Mouse (Mus musculus) neural tube, embryonic 14.5 days (tissue): ENCODE results near the gene Pdss2. TPM values are rescaled to one million over a fixed set of nuclear protein-coding genes. Genes with fewer than 3 reads are reported as not detected.

Experiments used
- ATAC-seq: fragments of 200-750 bp; cut with Nextera tagmentation; 2 replicates; pipeline ENCODE4 v1.8.0; 2017; ENCODE audit warnings: low read depth, mild to moderate bottlenecking, moderate TSS enrichment, moderate library complexity
- H3K27ac ChIP-seq: fragments of 300-500 bp; sonication (generic); 2 replicates; pipeline ENCODE4 v1.5.1; 2014; ENCODE audit warnings: low read depth, mild to moderate bottlenecking, control low read depth, low read length, moderate library complexity, mixed read lengths
- H3K27me3 ChIP-seq: fragments of 300-500 bp; sonication (generic); 2 replicates; pipeline ENCODE4 v1.6.1; 2014; ENCODE audit warnings: low read length; ENCODE audit not compliant: control insufficient read depth, insufficient read depth
- H3K36me3 ChIP-seq: fragments of 300-500 bp; sonication (generic); 2 replicates; pipeline ENCODE4 v1.6.1; 2014; ENCODE audit warnings: low read length, mixed read lengths; ENCODE audit not compliant: control insufficient read depth, insufficient read depth
- H3K4me1 ChIP-seq: fragments of 300-500 bp; sonication (generic); 2 replicates; pipeline ENCODE4 v1.6.1; 2014; ENCODE audit warnings: low read length; ENCODE audit not compliant: control insufficient read depth, insufficient read depth
- H3K4me2 ChIP-seq: fragments of 300-500 bp; sonication (generic); 2 replicates; pipeline ENCODE4 v1.6.1; 2014; ENCODE audit warnings: mild to moderate bottlenecking, low read depth, low read length, control low read depth
- H3K4me3 ChIP-seq: fragments of 300-500 bp; sonication (generic); 2 replicates; pipeline ENCODE4 v1.5.1; 2014; ENCODE audit warnings: low read depth, low read length, control low read depth, mixed read lengths
- H3K9ac ChIP-seq: fragments of 300-500 bp; sonication (generic); replicated peaks from 2 replicates; pipeline ENCODE4 v1.6.1; 2014; ENCODE audit warnings: low read depth, mild to moderate bottlenecking, control low read depth, low read length, mixed read lengths
- H3K9me3 ChIP-seq: fragments of 300-500 bp; sonication (generic); 2 replicates; pipeline ENCODE4 v1.6.1; 2016; ENCODE audit warnings: low read length; ENCODE audit not compliant: control insufficient read depth
- WGBS: fragments of 180-500 bp; shearing (Covaris S2); extraction: QIAGEN DNeasy Blood & Tissue Kit; methylation state at CpG from one replicate; pipeline ENCODE4 v1.1.7; 2014; 5-methylcytosine and 5-hydroxymethylcytosine counted together
- polyA plus RNA-seq: library from polyadenylated mRNA; unstranded; fragments of >200 nt; fragmentation: Nextera tagmentation; extraction: Ambion mirVana; gene quantifications from 2 replicates; pipeline ENCODE4 v1.2.1, GENCODE M21; 2014

Pdss2 gene
- polyA plus RNA-seq, 1 experiment from 2014 or later = 17.3 TPM

- WGBS = 28% methylated on average over 2 of the region's 2 CpGs
Measured at GRCm38 (mm10) chr10:43312211-43312610, 90.9 kb downstream of the Pdss2 start.

GRCm38 (mm10) chr10:43312658-43313417 is 91.6 kb downstream of the Pdss2 start:
- no peak overlapping the region for H3K4me2 ChIP-seq
- ATAC-seq = no peak

More at GRCm38 (mm10) chr10:43312211-43312610, 90.9 kb downstream of the Pdss2 start:
- H3K27me3 ChIP-seq = no peaks in the 10 kb centered on the region
- H3K27ac ChIP-seq = no peak overlapping the region
- H3K4me3 ChIP-seq = no peak overlapping the region
- peaks cover 15% of the 10 kb centered on the region; the same call in 1 of the 2 replicates for H3K4me1 ChIP-seq
- H3K4me2 ChIP-seq = no peak overlapping the region
- H3K9ac ChIP-seq = no peak overlapping the region
- H3K36me3 ChIP-seq = no peaks in the 10 kb centered on the region
- no peaks in the 10 kb centered on the region for H3K9me3 ChIP-seq
- no peak for ATAC-seq

GRCm38 (mm10) chr10:43315228-43315627 is 93.9 kb downstream of the Pdss2 start:
- Histone ChIP-seq H3K4me1 (peaks cover 17% of the 10 kb centered on the region; the same call in 1 of the 2 replicates), H3K4me3 (no peak overlapping the region), H3K4me2 (no peak overlapping the region), H3K27me3 (no peaks in the 10 kb centered on the region), H3K9ac (no peak overlapping the region), H3K27ac (no peak overlapping the region), H3K36me3 (no peaks in the 10 kb centered on the region), H3K9me3 (no peaks in the 10 kb centered on the region)
- no peak for ATAC-seq

More at GRCm38 (mm10) chr10:43312658-43313417, 91.6 kb downstream of the Pdss2 start:
- Histone ChIP-seq H3K27ac (no peak overlapping the region), H3K36me3 (no peaks in the 10 kb centered on the region), H3K9me3 (no peaks in the 10 kb centered on the region), H3K4me3 (no peak overlapping the region), H3K27me3 (no peaks in the 10 kb centered on the region), H3K9ac (no peak overlapping the region), H3K4me1 (peaks cover 18% of the 10 kb centered on the region; the same call in 1 of the 2 replicates)
- WGBS = 66% methylated on average over 7 of the region's 7 CpGs

GRCm38 (mm10) chr10:43317327-43317951 is 96.2 kb downstream of the Pdss2 start:
- WGBS = 33% methylated on average over 9 of the region's 9 CpGs
- ATAC-seq = peak; percentile 46; the same call in 1 of the 2 replicates

GRCm38 (mm10) chr10:43321019-43321418 is 99.7 kb downstream of the Pdss2 start:
- 94% methylated on average over 5 of the region's 5 CpGs for WGBS
- no peak for ATAC-seq

More at GRCm38 (mm10) chr10:43317327-43317951, 96.2 kb downstream of the Pdss2 start:
- H3K4me1 ChIP-seq = 0 out of 2 replicates have a peak, but pooled peaks cover 3% of the 10 kb centered on the region
- H3K36me3 ChIP-seq = no peaks in the 10 kb centered on the region
- no peak overlapping the region for H3K4me3 ChIP-seq
- H3K27ac ChIP-seq = peak overlapping the region; percentile 40; the same call in 1 of the 2 replicates
- H3K27me3 ChIP-seq = no peaks in the 10 kb centered on the region
- no peak overlapping the region for H3K9ac ChIP-seq
- no peaks in the 10 kb centered on the region for H3K9me3 ChIP-seq
- H3K4me2 ChIP-seq = no peak overlapping the region

GRCm38 (mm10) chr10:43322446-43323178 is 101.3 kb downstream of the Pdss2 start:
- Histone ChIP-seq H3K27ac (no peak overlapping the region), H3K9ac (no peak overlapping the region), H3K4me2 (no peak overlapping the region), H3K4me1 (0 out of 2 replicates have a peak, but pooled peaks cover under 1% of the 10 kb centered on the region), H3K27me3 (no peaks in the 10 kb centered on the region), H3K9me3 (no peaks in the 10 kb centered on the region), H3K36me3 (no peaks in the 10 kb centered on the region), H3K4me3 (no peak overlapping the region)
- WGBS = 64% methylated on average over 9 of the region's 9 CpGs
- ATAC-seq = no peak

More at GRCm38 (mm10) chr10:43321019-43321418, 99.7 kb downstream of the Pdss2 start:
- Histone ChIP-seq H3K4me1 (0 out of 2 replicates have a peak, but pooled peaks cover 3% of the 10 kb centered on the region), H3K4me2 (no peak overlapping the region), H3K4me3 (no peak overlapping the region), H3K36me3 (no peaks in the 10 kb centered on the region), H3K27ac (no peak overlapping the region), H3K9me3 (no peaks in the 10 kb centered on the region), H3K27me3 (no peaks in the 10 kb centered on the region), H3K9ac (no peak overlapping the region)

- ATAC-seq = no peak
- Histone ChIP-seq H3K27me3 (no peaks in the 10 kb centered on the region), H3K9me3 (no peaks in the 10 kb centered on the region), H3K4me1 (no peaks in the 10 kb centered on the region), H3K9ac (no peak overlapping the region), H3K4me3 (no peak overlapping the region), H3K4me2 (no peak overlapping the region), H3K27ac (no peak overlapping the region), H3K36me3 (no peaks in the 10 kb centered on the region)
- 50% methylated on average over 8 of the region's 8 CpGs for WGBS
Measured at GRCm38 (mm10) chr10:43323386-43323785, 102.1 kb downstream of the Pdss2 start.

- Histone ChIP-seq H3K27me3 (no peaks in the 10 kb centered on the region), H3K9ac (no peak overlapping the region), H3K27ac (no peak overlapping the region), H3K4me1 (peaks cover 21% of the 10 kb centered on the region), H3K36me3 (no peaks in the 10 kb centered on the region), H3K9me3 (no peaks in the 10 kb centered on the region), H3K4me2 (no peak overlapping the region), H3K4me3 (no peak overlapping the region)
- no peak for ATAC-seq
- WGBS = 96% methylated on average over 5 of the region's 5 CpGs
Measured at GRCm38 (mm10) chr10:43329813-43330212, 108.5 kb downstream of the Pdss2 start.
